Mouse (Mus musculus): Measurements from ENCODE around the gene Mrpl55. TPM values are rescaled to one million over a fixed set of nuclear protein-coding genes. Genes with fewer than 3 reads are reported as not detected.
A peak's percentile ranks its signal among the peaks of the same experiment; 100 is the strongest.

The Mrpl55 gene
- polyA plus RNA-seq, 1 experiment from 2014 or later, result 96.7 TPM

- peak overlapping the region; percentile 90 for H3K27ac ChIP-seq (ENCODE audit: low read depth, low read length)
- H3K27me3 ChIP-seq (ENCODE audit: control insufficient read depth, insufficient read depth, low read length), result no peaks in the 10 kb centered on the region
- peak overlapping the region; percentile 97 for H3K9ac ChIP-seq (ENCODE audit: low read depth, low read length)
- ATAC-seq (ENCODE audit: low FRiP score) (no peak), DNase-seq (ENCODE audit: low spot score) (peak; percentile 25)
- 0 out of 2 replicates have a peak, but pooled peaks cover 2% of the 10 kb centered on the region for H3K36me3 ChIP-seq (ENCODE audit: control insufficient read depth, insufficient read depth, low read length)
- peak overlapping the region; percentile 86 for H3K4me3 ChIP-seq (ENCODE audit: low read depth, low read length)
- H3K9me3 ChIP-seq (ENCODE audit: control insufficient read depth, low read length), result no peaks in the 10 kb centered on the region
- peaks cover 10% of the 10 kb centered on the region for H3K4me1 ChIP-seq (replicated peaks; ENCODE audit: control insufficient read depth, insufficient read depth, low read length)
- WGBS, result 5% methylated on average over 21 of the region's 21 CpGs
- peak overlapping the region; percentile 92 for H3K4me2 ChIP-seq (replicated peaks; ENCODE audit: low read depth, low read length)
Observed at GRCm38 (mm10) chr11:59226787-59227603, 24.7 kb downstream of the Mrpl55 start.

- DNase-seq (ENCODE audit: low spot score) (no peak), ATAC-seq (ENCODE audit: low FRiP score) (peak; percentile 85; the same call in 1 of the 2 replicates)
- H3K9me3 ChIP-seq (ENCODE audit: control insufficient read depth, low read length), result no peaks in the 10 kb centered on the region
- no peaks in the 10 kb centered on the region for H3K27me3 ChIP-seq (ENCODE audit: control insufficient read depth, insufficient read depth, low read length)
- peak overlapping the region; percentile 90 for H3K27ac ChIP-seq (ENCODE audit: low read depth, low read length)
- H3K9ac ChIP-seq (ENCODE audit: low read depth, low read length), result peak overlapping the region; percentile 97
- H3K4me3 ChIP-seq (ENCODE audit: low read depth, low read length), result peak overlapping the region; percentile 86
- H3K4me1 ChIP-seq (replicated peaks; ENCODE audit: control insufficient read depth, insufficient read depth, low read length), result peaks cover 10% of the 10 kb centered on the region
- H3K36me3 ChIP-seq (ENCODE audit: control insufficient read depth, insufficient read depth, low read length), result 0 out of 2 replicates have a peak, but pooled peaks cover 2% of the 10 kb centered on the region
- WGBS, result under 1% methylated on average over 39 of the region's 51 CpGs
- H3K4me2 ChIP-seq (replicated peaks; ENCODE audit: low read depth, low read length), result peak overlapping the region; percentile 92
Observed at GRCm38 (mm10) chr11:59227604-59228121, 25.4 kb downstream of the Mrpl55 start.

DNA sequence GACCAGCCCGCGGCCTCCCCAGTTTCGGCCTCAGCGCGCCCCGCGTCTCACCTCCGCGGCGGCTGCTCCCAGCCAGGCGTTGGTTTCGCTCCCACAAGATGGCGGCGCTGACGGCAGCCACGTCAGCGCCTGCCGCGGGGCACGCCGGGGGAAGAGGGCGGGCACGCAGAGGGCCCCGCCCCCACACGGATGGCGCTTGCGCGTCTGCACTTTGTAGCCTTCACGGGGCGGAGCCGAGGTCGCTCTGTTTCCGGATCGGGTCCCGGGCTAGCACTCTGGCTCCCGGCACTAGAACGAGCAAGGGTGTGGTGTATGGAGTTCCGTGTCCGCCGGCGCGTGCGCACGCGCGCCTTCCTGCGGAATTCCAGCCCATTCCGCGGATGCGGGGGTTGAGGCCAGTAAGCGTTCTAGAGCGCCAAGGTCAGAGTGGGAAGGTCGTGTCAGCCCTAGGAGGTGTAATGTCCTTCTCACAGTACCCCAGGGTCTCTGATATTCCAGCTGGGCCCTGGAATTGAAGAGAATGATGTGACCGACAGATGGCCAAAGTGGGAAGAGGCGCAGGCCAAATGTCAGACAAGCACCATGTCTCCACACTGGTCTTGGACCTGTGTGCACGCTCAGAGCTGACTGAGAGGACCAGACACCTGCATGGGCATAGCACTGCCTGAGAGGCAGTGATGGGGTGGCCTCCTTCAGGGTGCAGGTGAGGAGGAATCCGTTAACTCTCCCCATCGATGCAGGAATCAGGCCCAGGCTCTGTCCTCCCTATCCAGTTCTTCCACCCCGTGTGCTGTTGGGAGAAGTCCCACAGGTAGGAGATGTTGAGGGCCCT, 26.1 kb downstream of the Mrpl55 start, which contains the start of gene Arf1:
Arf1 (minus strand) TSS at position 149 of the 832 bp plus-strand sequence.
- Histone ChIP-seq H3K27me3 (ENCODE audit: control insufficient read depth, insufficient read depth, low read length) (no peaks in the 10 kb centered on the region), H3K4me2 (replicated peaks; ENCODE audit: low read depth, low read length) (peak within 1 kb of the TSS; percentile 92), H3K4me1 (replicated peaks; ENCODE audit: control insufficient read depth, insufficient read depth, low read length) (peaks cover 10% of the 10 kb centered on the region), H3K9me3 (ENCODE audit: control insufficient read depth, low read length) (no peaks in the 10 kb centered on the region), H3K27ac (ENCODE audit: low read depth, low read length) (peak within 1 kb of the TSS; percentile 90), H3K9ac (ENCODE audit: low read depth, low read length) (peak within 1 kb of the TSS; percentile 97), H3K4me3 (ENCODE audit: low read depth, low read length) (peak within 1 kb of the TSS; percentile 86), H3K36me3 (ENCODE audit: control insufficient read depth, insufficient read depth, low read length) (0 out of 2 replicates have a peak, but pooled peaks cover 2% of the 10 kb centered on the region)
- ATAC-seq (ENCODE audit: low FRiP score) (peak; percentile 94), DNase-seq (ENCODE audit: low spot score) (peak; percentile 99)
- WGBS, result 5% methylated on average over 48 of the region's 59 CpGs

DNA sequence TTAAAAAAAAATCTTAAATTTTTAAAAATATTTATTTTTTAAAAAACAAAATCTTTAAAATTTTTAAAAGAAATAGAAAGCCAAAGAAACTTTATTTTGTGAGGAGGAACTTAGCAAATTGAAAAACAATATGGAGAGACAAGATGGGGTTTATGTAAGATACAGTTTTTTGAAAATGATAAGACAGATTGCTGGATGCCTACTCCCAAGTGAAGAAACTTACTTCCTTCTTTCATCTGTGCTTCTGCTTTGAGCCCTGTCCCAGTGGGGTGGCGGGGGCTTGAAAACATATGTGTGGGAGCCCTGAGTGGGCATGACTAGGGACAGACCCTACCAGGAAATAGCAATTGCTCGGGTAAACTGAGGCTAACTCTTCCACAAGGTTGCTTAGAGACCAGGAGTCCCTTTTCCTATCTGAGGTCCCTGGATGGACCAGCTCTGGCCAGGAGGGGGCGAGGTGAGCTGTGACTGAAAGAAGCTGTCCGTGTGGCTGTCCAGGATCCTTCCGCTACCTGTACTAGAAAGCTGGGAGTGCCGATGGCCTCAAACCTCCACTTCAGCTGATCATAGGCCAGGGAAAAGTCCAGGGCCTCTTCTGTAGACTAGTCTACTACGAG, 28.0 kb downstream of the Mrpl55 start:
- DNase-seq (ENCODE audit: low spot score) (peak; percentile 77), ATAC-seq (ENCODE audit: low FRiP score) (no peak)
- no peaks in the 10 kb centered on the region for H3K9me3 ChIP-seq (ENCODE audit: control insufficient read depth, low read length)
- 17% methylated on average over 7 of the region's 7 CpGs for WGBS
- peaks cover 8% of the 10 kb centered on the region for H3K4me1 ChIP-seq (replicated peaks; ENCODE audit: control insufficient read depth, insufficient read depth, low read length)
- no peak overlapping the region for H3K4me3 ChIP-seq (ENCODE audit: low read depth, low read length)
- H3K4me2 ChIP-seq (replicated peaks; ENCODE audit: low read depth, low read length), result no peak overlapping the region
- no peak overlapping the region for H3K27ac ChIP-seq (ENCODE audit: low read depth, low read length)
- no peaks in the 10 kb centered on the region for H3K36me3 ChIP-seq (ENCODE audit: control insufficient read depth, insufficient read depth, low read length)
- no peak overlapping the region for H3K9ac ChIP-seq (ENCODE audit: low read depth, low read length)
- H3K27me3 ChIP-seq (ENCODE audit: control insufficient read depth, insufficient read depth, low read length), result no peaks in the 10 kb centered on the region

DNA sequence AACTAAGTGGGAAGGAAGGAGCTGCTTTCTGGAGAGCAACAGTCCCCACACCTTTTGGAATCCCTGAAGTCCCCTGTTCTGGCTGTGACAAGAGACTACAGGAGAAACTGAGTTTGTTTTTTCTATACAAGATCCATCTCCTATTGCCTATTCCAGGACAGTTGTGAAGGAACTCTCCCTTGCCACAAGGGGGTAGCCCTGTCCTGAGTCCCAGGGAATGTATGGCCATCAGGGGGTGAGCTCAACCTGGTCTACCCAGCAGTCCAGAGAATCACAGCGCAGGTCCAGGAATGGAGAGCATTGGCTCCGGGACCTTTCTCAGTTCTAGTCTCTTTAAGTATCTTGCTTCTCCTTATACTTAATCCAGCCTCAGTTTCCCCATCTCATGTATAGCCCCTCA, 30.5 kb downstream of the Mrpl55 start:
- Histone ChIP-seq H3K36me3 (ENCODE audit: control insufficient read depth, insufficient read depth, low read length) (no peaks in the 10 kb centered on the region), H3K27ac (ENCODE audit: low read depth, low read length) (no peak overlapping the region), H3K4me3 (ENCODE audit: low read depth, low read length) (no peak overlapping the region), H3K4me1 (replicated peaks; ENCODE audit: control insufficient read depth, insufficient read depth, low read length) (0 out of 2 replicates have a peak, but pooled peaks cover 2% of the 10 kb centered on the region), H3K27me3 (ENCODE audit: control insufficient read depth, insufficient read depth, low read length) (no peaks in the 10 kb centered on the region), H3K9me3 (ENCODE audit: control insufficient read depth, low read length) (no peaks in the 10 kb centered on the region), H3K9ac (ENCODE audit: low read depth, low read length) (no peak overlapping the region), H3K4me2 (replicated peaks; ENCODE audit: low read depth, low read length) (no peak overlapping the region)
- no peak for ATAC-seq (ENCODE audit: low FRiP score)
- WGBS, result 59% methylated on average over 2 of the region's 2 CpGs
- no peak for DNase-seq (ENCODE audit: low spot score)

DNA sequence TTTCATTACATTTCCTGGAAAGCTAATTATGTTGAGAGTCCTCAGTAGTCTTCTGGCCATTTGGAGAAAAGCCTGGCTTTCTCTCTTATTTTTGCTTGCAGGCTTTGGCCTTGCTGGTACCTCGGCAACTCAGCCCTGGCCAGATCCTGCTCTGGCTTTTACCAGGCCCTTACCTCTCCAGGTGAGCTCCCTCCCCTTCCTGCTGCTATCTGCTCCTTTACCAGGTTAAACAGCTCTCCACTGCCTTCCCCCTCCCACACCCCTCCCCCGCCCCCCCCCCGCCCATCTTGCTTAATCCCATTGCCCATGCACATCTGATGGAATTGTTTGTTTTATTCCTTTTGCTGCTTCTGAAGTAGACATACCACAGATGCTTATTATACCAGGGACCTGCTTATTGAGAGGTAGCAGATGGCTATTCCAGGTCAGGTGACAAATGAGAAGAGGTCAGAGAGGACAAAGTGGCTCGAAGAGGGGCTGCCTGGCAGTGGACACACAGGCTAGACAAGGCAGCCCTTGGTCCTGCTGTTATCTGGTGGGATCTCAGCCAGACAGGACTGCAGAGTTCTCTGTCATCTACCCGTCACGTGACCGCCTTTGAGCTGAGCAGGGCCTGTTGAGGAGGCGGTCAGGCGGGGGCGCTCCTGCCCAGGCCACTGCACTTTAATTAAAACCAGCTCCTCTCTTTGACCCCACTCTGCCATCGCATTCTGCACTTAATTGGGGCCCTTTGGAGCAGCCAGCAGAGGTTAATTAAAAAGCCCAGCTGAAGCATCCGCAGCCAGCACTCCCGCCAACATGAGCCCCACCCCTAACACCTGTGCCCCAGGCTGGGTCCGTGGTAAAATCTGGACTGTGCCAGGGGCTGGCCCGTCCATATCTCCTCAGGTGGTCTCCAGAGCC, 36.5 kb downstream of the Mrpl55 start:
- Histone ChIP-seq H3K9ac (ENCODE audit: low read depth, low read length) (no peak overlapping the region), H3K27me3 (ENCODE audit: control insufficient read depth, insufficient read depth, low read length) (0 out of 2 replicates have a peak, but pooled peaks cover 2% of the 10 kb centered on the region), H3K27ac (ENCODE audit: low read depth, low read length) (no peak overlapping the region), H3K4me2 (replicated peaks; ENCODE audit: low read depth, low read length) (no peak overlapping the region), H3K9me3 (ENCODE audit: control insufficient read depth, low read length) (no peaks in the 10 kb centered on the region), H3K4me1 (replicated peaks; ENCODE audit: control insufficient read depth, insufficient read depth, low read length) (peaks cover 5% of the 10 kb centered on the region; the same call in 1 of the 2 replicates), H3K4me3 (ENCODE audit: low read depth, low read length) (no peak overlapping the region), H3K36me3 (ENCODE audit: control insufficient read depth, insufficient read depth, low read length) (no peaks in the 10 kb centered on the region)
- WGBS, result 7% methylated on average over 15 of the region's 15 CpGs
- DNase-seq (ENCODE audit: low spot score), result peak; percentile 80
- ATAC-seq (ENCODE audit: low FRiP score), result peak; percentile 82

GRCm38 (mm10) chr11:59239428-59239785, 37.1 kb downstream of the Mrpl55 start:
- H3K27me3 ChIP-seq (ENCODE audit: control insufficient read depth, insufficient read depth, low read length), result 0 out of 2 replicates have a peak, but pooled peaks cover 2% of the 10 kb centered on the region
- H3K4me3 ChIP-seq (ENCODE audit: low read depth, low read length), result no peak overlapping the region
- peaks cover 5% of the 10 kb centered on the region; the same call in 1 of the 2 replicates for H3K4me1 ChIP-seq (replicated peaks; ENCODE audit: control insufficient read depth, insufficient read depth, low read length)
- DNase-seq (ENCODE audit: low spot score) (no peak), ATAC-seq (ENCODE audit: low FRiP score) (peak; percentile 67)
- H3K9me3 ChIP-seq (ENCODE audit: control insufficient read depth, low read length), result no peaks in the 10 kb centered on the region
- H3K4me2 ChIP-seq (replicated peaks; ENCODE audit: low read depth, low read length), result no peak overlapping the region
- H3K36me3 ChIP-seq (ENCODE audit: control insufficient read depth, insufficient read depth, low read length), result no peaks in the 10 kb centered on the region
- no peak overlapping the region for H3K27ac ChIP-seq (ENCODE audit: low read depth, low read length)
- H3K9ac ChIP-seq (ENCODE audit: low read depth, low read length), result no peak overlapping the region
- WGBS, result 58% methylated on average over 4 of the region's 4 CpGs

Data from hindbrain, embryonic 11.5 days (tissue).